Mouse (Mus musculus): Measurements from ENCODE around the gene Otulin. TPM values are rescaled to one million over a fixed set of nuclear protein-coding genes. Genes with fewer than 3 reads are reported as not detected.

Gene Otulin
- polyA plus RNA-seq, 1 experiment from 2014 or later = 32.2 TPM

DNA sequence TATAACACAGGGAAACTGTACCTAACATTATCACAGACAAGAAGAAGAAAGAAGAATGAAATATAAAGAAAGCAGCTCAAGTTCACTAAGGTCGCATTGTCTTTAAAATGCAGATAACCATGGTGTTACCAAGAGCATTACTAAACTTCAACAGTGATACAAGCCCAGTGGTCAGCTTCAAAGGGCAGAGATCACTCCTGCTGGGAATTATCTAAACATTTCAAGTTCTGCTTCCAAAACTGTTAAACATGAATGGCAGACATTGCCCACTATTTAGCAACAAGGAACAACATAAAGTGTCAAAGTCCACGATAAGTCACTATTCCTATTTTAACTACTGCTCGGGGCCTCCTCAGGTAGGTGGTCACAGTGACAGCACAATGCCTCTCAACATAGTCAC is 25.9 kb downstream of the Otulin start:
- H3K27ac ChIP-seq = no peak overlapping the region
- H3K9me3 ChIP-seq = no peaks in the 10 kb centered on the region
- no peaks in the 10 kb centered on the region for H3K27me3 ChIP-seq
- H3K9ac ChIP-seq = no peak overlapping the region
- WGBS = 83% methylated on average over 3 of the region's 3 CpGs
- H3K4me2 ChIP-seq = no peak overlapping the region
- no peaks in the 10 kb centered on the region for H3K4me1 ChIP-seq
- peaks cover 42% of the 10 kb centered on the region for H3K36me3 ChIP-seq
- no peak overlapping the region for H3K4me3 ChIP-seq
- ATAC-seq (ENCODE audit: borderline replicate concordance, extremely low read depth, low FRiP score, low TSS enrichment) = no peak

DNA sequence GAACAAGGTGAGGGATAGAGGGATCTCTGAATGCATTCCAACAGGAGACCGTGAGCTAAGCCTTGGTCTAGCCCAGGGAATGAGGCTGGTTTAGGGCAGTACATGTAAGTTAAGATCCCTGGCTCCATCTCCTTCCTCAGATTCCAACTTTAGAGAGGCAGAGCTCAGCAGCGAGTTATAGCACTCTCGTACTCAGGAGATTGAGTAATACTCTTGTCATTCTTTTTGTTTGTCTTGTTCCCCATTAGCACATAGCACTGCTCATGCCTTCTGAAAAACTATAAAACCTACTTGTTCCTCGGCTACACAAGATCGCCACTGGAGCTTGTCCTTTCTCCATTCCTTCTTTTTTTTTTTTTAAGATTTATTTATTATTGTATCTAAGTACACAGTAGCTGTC is 30.0 kb downstream of the Otulin start:
- no peak for ATAC-seq (ENCODE audit: borderline replicate concordance, extremely low read depth, low FRiP score, low TSS enrichment)
- H3K4me3 ChIP-seq = no peak overlapping the region
- WGBS = 79% methylated on average over 5 of the region's 5 CpGs
- no peak overlapping the region for H3K4me2 ChIP-seq
- no peak overlapping the region for H3K9ac ChIP-seq
- H3K9me3 ChIP-seq = no peaks in the 10 kb centered on the region
- no peaks in the 10 kb centered on the region for H3K27me3 ChIP-seq
- H3K4me1 ChIP-seq = peaks cover 9% of the 10 kb centered on the region
- no peak overlapping the region for H3K27ac ChIP-seq
- peaks cover 26% of the 10 kb centered on the region for H3K36me3 ChIP-seq

DNA sequence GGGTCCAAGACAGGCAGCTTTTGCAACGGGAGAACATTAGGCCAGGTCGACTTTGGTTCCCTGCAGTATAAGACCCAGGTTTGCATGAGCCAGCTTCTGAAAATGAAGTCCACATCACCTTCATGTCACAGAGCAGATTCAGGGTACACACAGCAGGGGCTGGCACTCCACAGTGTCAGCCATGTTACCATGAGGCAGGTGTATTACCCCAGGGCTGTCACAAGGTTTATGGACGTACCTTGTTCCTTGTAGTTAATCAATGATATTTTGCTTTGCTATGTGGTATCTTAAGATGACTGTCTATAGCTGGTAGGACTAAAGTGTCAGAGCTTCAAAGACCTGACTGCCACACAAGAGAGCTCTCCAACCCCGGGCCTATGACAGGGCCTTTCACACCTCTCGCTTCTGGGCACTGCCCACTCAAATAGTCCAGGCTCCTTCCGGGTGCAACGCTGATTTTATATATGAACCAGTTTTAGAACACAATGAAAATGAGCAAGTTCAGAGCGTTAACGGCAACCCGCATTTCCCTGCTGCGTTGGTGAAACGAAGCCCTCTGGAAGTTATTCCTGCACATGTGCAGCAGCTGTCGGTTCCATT is 31.6 kb downstream of the Otulin start:
- no peak for ATAC-seq (ENCODE audit: borderline replicate concordance, extremely low read depth, low FRiP score, low TSS enrichment)
- Histone ChIP-seq H3K4me1 (peaks cover 16% of the 10 kb centered on the region), H3K4me2 (no peak overlapping the region), H3K4me3 (no peak overlapping the region), H3K27me3 (no peaks in the 10 kb centered on the region), H3K9ac (no peak overlapping the region), H3K36me3 (peaks cover 20% of the 10 kb centered on the region; the same call in 1 of the 2 replicates), H3K27ac (no peak overlapping the region), H3K9me3 (no peaks in the 10 kb centered on the region)
- 85% methylated on average over 13 of the region's 13 CpGs for WGBS

DNA sequence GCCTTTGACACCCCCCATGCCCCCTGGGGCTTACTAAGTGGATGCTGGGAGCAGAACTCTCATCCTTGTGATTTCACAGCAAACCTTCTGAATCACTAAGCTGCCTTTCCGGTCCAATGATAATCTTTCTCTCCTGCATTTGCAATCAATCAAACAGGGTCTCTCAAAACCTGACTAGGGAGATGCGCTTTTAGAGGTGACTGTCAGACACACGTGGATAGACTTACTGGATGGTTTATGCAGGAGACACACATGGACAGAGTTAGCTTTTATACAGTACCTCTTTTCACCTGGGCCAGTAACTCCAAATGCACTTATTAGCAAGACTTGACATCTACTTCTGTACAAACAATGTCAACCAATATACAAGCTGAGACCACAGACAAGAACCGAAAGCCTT is 33.0 kb downstream of the Otulin start:
- no peak overlapping the region for H3K27ac ChIP-seq
- WGBS = 80% methylated on average over 4 of the region's 4 CpGs
- H3K4me1 ChIP-seq = peaks cover 16% of the 10 kb centered on the region

DNA sequence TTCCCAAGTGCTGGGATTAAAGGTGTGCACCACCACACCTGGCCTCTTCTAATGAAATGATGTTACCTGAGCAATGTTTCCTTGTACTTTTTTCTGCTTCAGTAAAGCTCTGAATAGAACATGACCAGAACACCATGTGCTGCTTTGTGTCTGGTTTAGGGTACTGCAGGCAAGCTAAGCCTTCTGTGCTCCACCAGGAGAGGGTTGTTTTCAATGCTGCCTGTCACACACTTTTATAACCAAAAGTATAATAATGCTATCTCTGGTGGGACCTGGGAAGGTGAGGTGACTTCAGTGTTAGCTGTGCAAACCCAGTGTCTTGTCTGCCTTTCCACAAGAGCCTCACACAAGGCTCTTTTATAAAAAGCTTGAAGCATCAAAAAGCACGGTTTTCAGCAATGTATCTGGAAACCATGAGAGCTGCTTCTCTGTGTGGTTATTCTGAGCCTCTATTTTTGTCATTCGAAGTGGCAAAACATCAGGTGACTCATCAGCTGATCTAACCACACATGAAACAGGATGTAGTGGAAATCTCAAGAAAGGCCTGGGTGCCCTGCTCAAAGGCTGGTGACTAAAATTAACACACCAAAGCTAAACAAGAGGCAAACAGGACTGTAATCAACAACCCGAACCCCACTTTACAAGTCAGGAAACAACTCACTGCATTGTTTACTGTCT is 33.9 kb downstream of the Otulin start:
- H3K4me2 ChIP-seq = no peak overlapping the region
- H3K36me3 ChIP-seq = peaks cover 24% of the 10 kb centered on the region
- peak overlapping the region; percentile 69 for H3K27ac ChIP-seq
- no peak overlapping the region for H3K9ac ChIP-seq
- WGBS = 62% methylated on average over 3 of the region's 3 CpGs
- H3K4me1 ChIP-seq = peaks cover 16% of the 10 kb centered on the region
- H3K9me3 ChIP-seq = no peaks in the 10 kb centered on the region
- no peak for ATAC-seq (ENCODE audit: borderline replicate concordance, extremely low read depth, low FRiP score, low TSS enrichment)
- no peaks in the 10 kb centered on the region for H3K27me3 ChIP-seq
- H3K4me3 ChIP-seq = no peak overlapping the region

More for the DNA sequence above, 33.0 kb downstream of the Otulin start:
- Histone ChIP-seq H3K36me3 (peaks cover 24% of the 10 kb centered on the region; the same call in 1 of the 2 replicates), H3K9ac (no peak overlapping the region), H3K4me2 (no peak overlapping the region), H3K9me3 (no peaks in the 10 kb centered on the region), H3K27me3 (no peaks in the 10 kb centered on the region), H3K4me3 (no peak overlapping the region)
- ATAC-seq (ENCODE audit: borderline replicate concordance, extremely low read depth, low FRiP score, low TSS enrichment) = no peak

DNA sequence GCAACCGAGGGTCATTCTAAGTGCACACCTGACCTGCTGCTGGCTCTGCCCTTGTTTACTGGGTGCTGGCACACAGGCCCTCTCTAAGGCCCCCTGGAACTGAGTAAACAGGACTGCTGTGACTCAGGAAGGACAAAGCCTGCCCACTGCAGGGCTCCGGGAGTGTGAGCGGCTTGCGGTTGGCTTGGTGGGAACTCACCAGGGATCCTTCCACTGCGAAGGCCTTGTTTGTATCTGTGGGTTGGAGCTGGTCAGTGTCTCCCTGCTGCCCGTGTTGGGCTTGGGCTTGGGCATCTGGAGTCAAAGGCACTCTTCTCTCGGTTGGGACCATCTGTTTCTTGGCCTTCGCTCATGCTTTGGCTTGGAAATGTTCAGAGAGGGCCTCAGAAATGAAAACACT is 34.9 kb downstream of the Otulin start:
- no peak overlapping the region for H3K4me2 ChIP-seq
- peaks cover 30% of the 10 kb centered on the region for H3K36me3 ChIP-seq
- no peaks in the 10 kb centered on the region for H3K9me3 ChIP-seq
- H3K4me3 ChIP-seq = no peak overlapping the region
- 45% methylated on average over 8 of the region's 8 CpGs for WGBS
- peak overlapping the region; percentile 69 for H3K27ac ChIP-seq
- peak; percentile 40 for ATAC-seq (ENCODE audit: borderline replicate concordance, extremely low read depth, low FRiP score, low TSS enrichment)
- peaks cover 16% of the 10 kb centered on the region for H3K4me1 ChIP-seq
- no peak overlapping the region for H3K9ac ChIP-seq
- no peaks in the 10 kb centered on the region for H3K27me3 ChIP-seq

DNA sequence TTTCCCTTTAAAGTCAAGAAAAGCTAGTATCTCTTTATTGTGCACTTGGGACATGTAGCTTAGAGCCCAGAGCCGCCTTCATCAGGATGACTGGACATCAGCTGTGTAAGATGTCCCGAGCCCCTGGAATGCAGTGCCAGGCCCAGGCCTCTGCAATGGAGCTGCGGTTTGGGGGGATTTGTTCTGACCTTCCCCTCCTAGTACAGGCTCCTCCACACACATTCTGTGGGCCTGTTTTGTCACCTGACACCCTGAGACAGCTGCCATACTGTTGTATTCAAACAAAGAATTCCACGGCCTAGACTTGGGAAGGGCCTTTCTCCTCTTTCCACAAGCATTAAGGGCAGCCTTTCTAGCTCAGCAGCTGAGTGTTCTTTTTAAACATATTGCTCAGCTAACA is 35.5 kb downstream of the Otulin start:
- Histone ChIP-seq H3K36me3 (peaks cover 33% of the 10 kb centered on the region), H3K4me2 (no peak overlapping the region)
- 25% methylated on average over 4 of the region's 4 CpGs for WGBS

DNA sequence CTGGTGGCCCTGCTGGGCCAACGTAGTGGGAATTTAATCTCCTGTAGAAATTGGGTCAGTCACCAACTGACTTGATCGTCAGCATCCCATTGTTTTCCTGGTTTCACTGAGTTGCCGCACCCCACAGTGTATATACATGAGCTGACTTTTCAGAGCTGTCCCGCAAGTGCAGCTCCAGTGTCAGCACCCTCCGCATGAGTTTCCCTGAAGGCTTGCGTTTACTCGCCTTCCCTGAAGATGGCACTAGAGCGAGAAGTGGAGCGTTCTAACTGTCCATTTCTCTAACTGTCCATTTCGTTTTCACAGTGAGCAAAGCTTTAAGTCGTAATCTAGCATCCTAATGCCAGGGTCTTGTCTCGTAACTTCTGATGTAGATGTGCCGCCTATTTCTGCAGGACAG is 36.8 kb downstream of the Otulin start:
- 84% methylated on average over 13 of the region's 13 CpGs for WGBS
- H3K4me3 ChIP-seq = no peak overlapping the region
- H3K4me1 ChIP-seq = peaks cover 16% of the 10 kb centered on the region
- no peak overlapping the region for H3K9ac ChIP-seq
- ATAC-seq (ENCODE audit: borderline replicate concordance, extremely low read depth, low FRiP score, low TSS enrichment) = no peak
- H3K36me3 ChIP-seq = peaks cover 24% of the 10 kb centered on the region
- H3K27me3 ChIP-seq = no peaks in the 10 kb centered on the region
- no peak overlapping the region for H3K4me2 ChIP-seq
- H3K27ac ChIP-seq = no peak overlapping the region
- no peaks in the 10 kb centered on the region for H3K9me3 ChIP-seq

More for the DNA sequence above, 35.5 kb downstream of the Otulin start:
- H3K27ac ChIP-seq = peak overlapping the region; percentile 69
- peaks cover 16% of the 10 kb centered on the region for H3K4me1 ChIP-seq
- no peak overlapping the region for H3K9ac ChIP-seq
- H3K27me3 ChIP-seq = no peaks in the 10 kb centered on the region
- ATAC-seq (ENCODE audit: borderline replicate concordance, extremely low read depth, low FRiP score, low TSS enrichment) = no peak
- no peaks in the 10 kb centered on the region for H3K9me3 ChIP-seq
- H3K4me3 ChIP-seq = no peak overlapping the region

DNA sequence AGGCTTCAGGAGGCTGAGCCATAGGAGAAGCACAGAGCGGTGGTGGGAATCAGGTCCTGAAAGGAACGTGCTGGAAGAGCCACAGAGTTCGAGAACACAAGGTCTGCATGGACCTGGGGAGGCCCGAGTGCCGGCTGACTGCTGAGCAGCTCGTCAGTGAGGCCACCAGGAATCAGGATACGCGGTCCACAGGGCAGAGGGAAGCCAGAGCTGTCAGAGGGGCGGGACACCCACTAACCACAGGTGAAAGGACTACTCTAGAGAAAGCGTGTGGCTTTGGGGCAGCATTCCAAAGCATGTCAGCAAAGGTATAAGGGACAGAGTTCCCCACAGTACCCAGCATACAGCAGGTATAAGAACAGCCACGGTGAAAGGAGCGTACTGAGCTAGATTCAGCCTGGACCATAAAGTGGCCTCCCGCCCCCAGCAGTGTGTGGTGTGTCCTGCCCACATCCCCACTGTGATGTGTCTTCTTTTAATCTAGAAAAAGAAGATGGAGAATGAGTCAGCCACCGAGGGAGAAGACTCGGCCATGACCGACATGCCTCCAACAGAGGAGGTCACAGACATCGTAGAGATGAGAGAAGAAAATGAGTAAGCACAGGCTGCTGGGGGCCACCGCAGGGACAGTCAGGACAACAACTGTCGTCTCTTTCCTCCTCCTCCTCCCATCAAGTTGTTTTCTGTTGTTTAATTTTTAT is 37.7 kb downstream of the Otulin start:
- H3K27me3 ChIP-seq = no peaks in the 10 kb centered on the region
- no peaks in the 10 kb centered on the region for H3K9me3 ChIP-seq
- peaks cover 23% of the 10 kb centered on the region for H3K36me3 ChIP-seq
- no peak overlapping the region for H3K27ac ChIP-seq
- ATAC-seq (ENCODE audit: borderline replicate concordance, extremely low read depth, low FRiP score, low TSS enrichment) = no peak
- no peak overlapping the region for H3K9ac ChIP-seq
- peaks cover 16% of the 10 kb centered on the region for H3K4me1 ChIP-seq
- 86% methylated on average over 19 of the region's 19 CpGs for WGBS
- H3K4me3 ChIP-seq = no peak overlapping the region
- no peak overlapping the region for H3K4me2 ChIP-seq

DNA sequence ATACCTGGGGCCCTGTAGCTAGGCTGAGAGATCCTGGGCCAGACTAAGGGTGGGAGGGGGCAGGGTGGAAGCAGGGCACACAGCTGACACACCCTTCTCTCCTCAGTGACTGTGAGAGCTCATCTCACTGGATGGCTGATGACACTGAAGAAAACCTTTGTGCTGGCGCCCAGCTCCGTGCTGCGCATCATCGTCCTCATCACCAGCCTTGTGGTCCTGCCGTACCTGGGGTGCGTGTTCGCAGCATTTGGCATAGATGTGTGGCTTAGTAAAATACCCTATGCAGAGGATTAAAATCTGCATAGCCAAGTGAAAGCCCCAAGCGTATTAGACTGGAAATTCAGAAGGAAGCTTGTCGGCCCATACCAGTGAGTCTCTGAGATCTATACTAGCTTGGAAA is 39.7 kb downstream of the Otulin start:
- Histone ChIP-seq H3K27ac (no peak overlapping the region), H3K36me3 (peaks cover 23% of the 10 kb centered on the region), H3K4me2 (no peak overlapping the region), H3K27me3 (no peaks in the 10 kb centered on the region), H3K4me3 (no peak overlapping the region), H3K9me3 (no peaks in the 10 kb centered on the region), H3K4me1 (peaks cover 10% of the 10 kb centered on the region), H3K9ac (no peak overlapping the region)
- 96% methylated on average over 9 of the region's 9 CpGs for WGBS
- ATAC-seq (ENCODE audit: borderline replicate concordance, extremely low read depth, low FRiP score, low TSS enrichment) = no peak

DNA sequence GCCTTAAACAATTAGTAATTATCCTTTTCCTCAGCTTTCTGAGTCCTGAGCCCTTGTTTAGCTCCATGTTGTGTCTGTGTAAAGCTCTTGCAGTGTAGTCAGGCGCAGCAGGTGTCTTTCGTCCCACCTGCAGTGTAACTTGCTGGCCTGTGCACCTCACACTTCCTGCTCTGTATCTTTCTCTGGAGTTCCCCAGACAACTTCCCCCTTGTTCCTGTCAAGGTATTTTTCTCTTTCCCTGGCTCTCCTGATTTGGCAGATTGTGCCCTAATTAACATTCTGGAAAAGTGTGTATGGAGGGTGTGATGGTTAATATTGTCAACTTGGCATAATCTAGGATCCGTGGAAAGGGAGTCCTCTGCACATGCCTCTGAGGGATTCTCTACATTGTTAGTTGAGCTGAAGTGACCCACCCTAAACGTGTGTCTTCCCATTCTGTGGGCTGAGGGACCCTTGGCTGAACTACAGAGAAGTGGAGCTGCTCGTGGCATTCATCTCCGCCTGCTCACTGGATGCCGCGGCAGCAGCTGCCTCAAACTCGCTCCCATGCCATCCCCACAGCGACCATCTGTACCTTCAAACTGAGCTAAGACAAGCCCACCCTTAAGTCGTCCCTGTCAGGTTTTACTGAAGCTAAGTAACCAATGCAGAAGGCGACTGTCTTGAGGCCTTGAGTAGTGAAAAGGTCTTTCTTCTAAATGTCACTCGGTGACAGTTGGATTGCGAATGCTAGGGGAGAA is 42.2 kb downstream of the Otulin start:
- Histone ChIP-seq H3K4me3 (no peak overlapping the region), H3K4me2 (no peak overlapping the region), H3K36me3 (peaks cover 12% of the 10 kb centered on the region), H3K9me3 (no peaks in the 10 kb centered on the region), H3K27me3 (no peaks in the 10 kb centered on the region), H3K9ac (no peak overlapping the region), H3K27ac (no peak overlapping the region), H3K4me1 (no peaks in the 10 kb centered on the region)
- no peak for ATAC-seq (ENCODE audit: borderline replicate concordance, extremely low read depth, low FRiP score, low TSS enrichment)
- 78% methylated on average over 14 of the region's 14 CpGs for WGBS

DNA sequence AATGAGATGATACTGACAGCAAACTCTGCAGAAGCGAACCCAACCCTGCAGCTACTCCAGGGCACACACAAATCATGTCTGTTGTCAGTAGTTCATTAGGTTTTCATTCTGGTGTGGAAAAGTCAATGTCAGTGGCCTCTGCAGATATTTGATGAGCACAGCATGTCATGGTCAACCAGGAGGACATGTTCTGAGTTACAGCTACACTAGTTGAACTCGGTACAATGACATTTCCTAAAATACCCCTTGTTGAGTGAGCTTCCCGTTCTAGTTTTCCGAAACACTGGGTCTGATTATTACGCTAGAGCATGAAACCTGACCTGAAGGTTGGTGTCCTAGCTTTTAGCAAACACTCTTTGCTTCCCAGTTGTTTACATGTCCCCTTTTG is 44.4 kb downstream of the Otulin start:
- 70% methylated on average over 5 of the region's 5 CpGs for WGBS
- H3K4me2 ChIP-seq = no peak overlapping the region
- H3K27ac ChIP-seq = no peak overlapping the region
- H3K36me3 ChIP-seq = peaks cover 8% of the 10 kb centered on the region; the same call in 1 of the 2 replicates
- no peak overlapping the region for H3K9ac ChIP-seq
- H3K4me1 ChIP-seq = no peaks in the 10 kb centered on the region
- H3K9me3 ChIP-seq = no peaks in the 10 kb centered on the region
- no peak overlapping the region for H3K4me3 ChIP-seq
- no peaks in the 10 kb centered on the region for H3K27me3 ChIP-seq
- no peak for ATAC-seq (ENCODE audit: borderline replicate concordance, extremely low read depth, low FRiP score, low TSS enrichment)

Data from lung, embryonic 15.5 days (tissue).